Mouse (Mus musculus): ENCODE data around the gene B630019K06Rik. TPM values are rescaled to one million over a fixed set of nuclear protein-coding genes. Genes with fewer than 3 reads are reported as not detected.
A peak's percentile ranks its signal among the peaks of the same experiment; 100 is the strongest.

The B630019K06Rik gene
- total and polyA plus RNA-seq, 2 experiments = 0.18 to 0.60 TPM

- Histone ChIP-seq H3K79me2 (ENCODE audit: control insufficient read depth, insufficient read depth, low read length) (no peaks in the 10 kb centered on the region), H3K27me3 (ENCODE audit: control insufficient read depth, insufficient read depth, low read length) (no peaks in the 10 kb centered on the region), H3K4me3 (ENCODE audit: insufficient read depth, low read depth, low read length) (no peak overlapping the region), H3K27ac (replicated peaks; ENCODE audit: insufficient read depth, low read depth, low read length) (no peak overlapping the region), H3K36me3 (ENCODE audit: control insufficient read depth, insufficient read depth, low read length) (no peaks in the 10 kb centered on the region), H3K4me1 (ENCODE audit: control insufficient read depth, insufficient read depth, low read length) (no peaks in the 10 kb centered on the region), H3K9ac (ENCODE audit: low read depth, low read length) (no peak overlapping the region)
- DNase-seq (ENCODE audit: extremely low read depth, low read depth, low spot score) = peak; percentile 0
- TF ChIP-seq POLR2A (IDR thresholded peaks at IDR 0.05; ENCODE audit: extremely low read depth, insufficient read depth, low read length) (no peak), CTCF (IDR thresholded peaks at IDR 0.05; ENCODE audit: low read depth, low read length) (peak; percentile 44)
- WGBS = 39% methylated on average over 9 of the region's 9 CpGs
Measured at GRCm38 (mm10) chrX:8921813-8922607, 29.8 kb downstream of the B630019K06Rik start.

- Histone ChIP-seq H3K4me1 (ENCODE audit: control insufficient read depth, insufficient read depth, low read length) (no peaks in the 10 kb centered on the region), H3K36me3 (ENCODE audit: control insufficient read depth, insufficient read depth, low read length) (no peaks in the 10 kb centered on the region), H3K4me3 (ENCODE audit: insufficient read depth, low read depth, low read length) (no peak overlapping the region), H3K79me2 (ENCODE audit: control insufficient read depth, insufficient read depth, low read length) (no peaks in the 10 kb centered on the region), H3K27ac (replicated peaks; ENCODE audit: insufficient read depth, low read depth, low read length) (no peak overlapping the region), H3K27me3 (ENCODE audit: control insufficient read depth, insufficient read depth, low read length) (no peaks in the 10 kb centered on the region), H3K9ac (ENCODE audit: low read depth, low read length) (no peak overlapping the region)
- DNase-seq (ENCODE audit: extremely low read depth, low read depth, low spot score) = no peak
- WGBS = 39% methylated on average over 4 of the region's 4 CpGs
- TF ChIP-seq CTCF (IDR thresholded peaks at IDR 0.05; ENCODE audit: low read depth, low read length) (no peak), POLR2A (IDR thresholded peaks at IDR 0.05; ENCODE audit: extremely low read depth, insufficient read depth, low read length) (no peak)
Measured at GRCm38 (mm10) chrX:8927308-8927707, 35.1 kb downstream of the B630019K06Rik start.

- Histone ChIP-seq H3K27ac (replicated peaks; ENCODE audit: insufficient read depth, low read depth, low read length) (no peak overlapping the region), H3K27me3 (ENCODE audit: control insufficient read depth, insufficient read depth, low read length) (no peaks in the 10 kb centered on the region), H3K36me3 (ENCODE audit: control insufficient read depth, insufficient read depth, low read length) (no peaks in the 10 kb centered on the region), H3K4me3 (ENCODE audit: insufficient read depth, low read depth, low read length) (no peak overlapping the region), H3K79me2 (ENCODE audit: control insufficient read depth, insufficient read depth, low read length) (no peaks in the 10 kb centered on the region), H3K9ac (ENCODE audit: low read depth, low read length) (no peak overlapping the region), H3K4me1 (ENCODE audit: control insufficient read depth, insufficient read depth, low read length) (no peaks in the 10 kb centered on the region)
- TF ChIP-seq POLR2A (IDR thresholded peaks at IDR 0.05; ENCODE audit: extremely low read depth, insufficient read depth, low read length) = no peak
- no peak for TF ChIP-seq CTCF (IDR thresholded peaks at IDR 0.05; ENCODE audit: low read depth, low read length)
- 81% methylated on average over 8 of the region's 8 CpGs for WGBS
- no peak for DNase-seq (ENCODE audit: extremely low read depth, low read depth, low spot score)
Measured at GRCm38 (mm10) chrX:8944041-8944440, 51.9 kb downstream of the B630019K06Rik start.

Other genes with a start within 250 kb of the B630019K06Rik start
- gene Ssxb8, start 201.5 kb upstream of the B630019K06Rik start, total RNA-seq (2014; rRNA removed) = not detected in 2 replicates
- not detected in 2 replicates for gene Ssxb8, start 201.5 kb upstream of the B630019K06Rik start, polyA plus RNA-seq (2012; rRNA removed)
- not detected in 2 replicates for gene Ssx9, start 143.9 kb upstream of the B630019K06Rik start, total RNA-seq (2014; rRNA removed)
- not detected in 2 replicates for gene Ssx9, start 143.9 kb upstream of the B630019K06Rik start, polyA plus RNA-seq (2012; rRNA removed)
- gene Ssxb5, start 88.7 kb upstream of the B630019K06Rik start, total RNA-seq (2014; rRNA removed) = not detected in 2 replicates
- not detected in 2 replicates for gene Ssxb5, start 88.7 kb upstream of the B630019K06Rik start, polyA plus RNA-seq (2012; rRNA removed)
- not detected in 2 replicates for gene Gm6592, start 48.4 kb upstream of the B630019K06Rik start, total RNA-seq (2014; rRNA removed)
- not detected in 2 replicates for gene Gm6592, start 48.4 kb upstream of the B630019K06Rik start, polyA plus RNA-seq (2012; rRNA removed)
- gene Gm5751, start 18.1 kb upstream of the B630019K06Rik start, total RNA-seq (2014; rRNA removed) = not detected in 2 replicates
- gene Gm5751, start 18.1 kb upstream of the B630019K06Rik start, polyA plus RNA-seq (2012; rRNA removed) = not detected in 2 replicates
- not detected in 2 replicates for gene Fthl17b, start 70.6 kb downstream of the B630019K06Rik start, total RNA-seq (2014; rRNA removed)
- gene Fthl17b, start 70.6 kb downstream of the B630019K06Rik start, polyA plus RNA-seq (2012; rRNA removed) = not detected in 2 replicates
- gene Fthl17c, start 84.2 kb downstream of the B630019K06Rik start, total RNA-seq (2014; rRNA removed) = not detected in 2 replicates
- gene Fthl17c, start 84.2 kb downstream of the B630019K06Rik start, polyA plus RNA-seq (2012; rRNA removed) = not detected in 2 replicates
- not detected in 2 replicates for gene Fthl17d, start 94.4 kb downstream of the B630019K06Rik start, total RNA-seq (2014; rRNA removed)
- not detected in 2 replicates for gene Fthl17d, start 94.4 kb downstream of the B630019K06Rik start, polyA plus RNA-seq (2012; rRNA removed)
- gene Fthl17e, start 141.1 kb downstream of the B630019K06Rik start, total RNA-seq (2014; rRNA removed) = not detected in 2 replicates
- gene Fthl17e, start 141.1 kb downstream of the B630019K06Rik start, polyA plus RNA-seq (2012; rRNA removed) = not detected in 2 replicates
- not detected in 2 replicates for gene Fthl17f, start 170.6 kb downstream of the B630019K06Rik start, total RNA-seq (2014; rRNA removed)
- not detected in 2 replicates for gene Fthl17f, start 170.6 kb downstream of the B630019K06Rik start, polyA plus RNA-seq (2012; rRNA removed)
- not detected in 2 replicates for gene 4930402K13Rik, start 212.2 kb downstream of the B630019K06Rik start, total RNA-seq (2014; rRNA removed)
- not detected in 2 replicates for gene 4930402K13Rik, start 212.2 kb downstream of the B630019K06Rik start, polyA plus RNA-seq (2012; rRNA removed)